Mouse (Mus musculus) lung, embryonic 14.5 days (tissue): ENCODE data around the gene Wfdc9. TPM values are rescaled to one million over a fixed set of nuclear protein-coding genes. Genes with fewer than 3 reads are reported as not detected.
A peak's percentile ranks its signal among the peaks of the same experiment; 100 is the strongest.

ENCODE experiments used
- ATAC-seq: fragments of 200-750 bp; cut with Nextera tagmentation; 2 replicates; pipeline ENCODE4 v1.8.0; 2017; ENCODE audit warnings: mild to moderate bottlenecking, moderate TSS enrichment, moderate library complexity; ENCODE audit not compliant: insufficient read depth
- DNase-seq: peaks from one replicate; pipeline ENCODE4 v3.0.0-alpha.2; 2015
- H3K27ac ChIP-seq: fragments of 300-500 bp; sonication (generic); 2 replicates; pipeline ENCODE4 v1.5.1; 2014; ENCODE audit warnings: low read depth, mild to moderate bottlenecking, moderate library complexity
- H3K27me3 ChIP-seq: fragments of 300-500 bp; sonication (generic); 2 replicates; pipeline ENCODE4 v1.6.1; 2014; ENCODE audit warnings: low read length, control low read depth; ENCODE audit not compliant: insufficient read depth
- H3K36me3 ChIP-seq: fragments of 300-500 bp; sonication (generic); 2 replicates; pipeline ENCODE4 v1.6.1; 2014; ENCODE audit warnings: control low read depth; ENCODE audit not compliant: insufficient read depth
- H3K4me1 ChIP-seq: fragments of 300-500 bp; sonication (generic); 2 replicates; pipeline ENCODE4 v1.6.1; 2014; ENCODE audit warnings: antibody characterized with exemption, control low read depth; ENCODE audit not compliant: insufficient read depth
- H3K4me2 ChIP-seq: fragments of 300-500 bp; sonication (generic); 2 replicates; pipeline ENCODE4 v1.6.1; 2014; ENCODE audit warnings: mild to moderate bottlenecking
- H3K4me3 ChIP-seq: fragments of 300-500 bp; sonication (generic); 2 replicates; pipeline ENCODE4 v1.5.1; 2014; ENCODE audit warnings: low read depth, low read length
- H3K9ac ChIP-seq: fragments of 300-500 bp; sonication (generic); 2 replicates; pipeline ENCODE4 v1.6.1; 2014
- H3K9me3 ChIP-seq: fragments of 300-500 bp; sonication (generic); 2 replicates; pipeline ENCODE4 v1.6.1; 2016; ENCODE audit warnings: low read depth, low read length, control low read depth
- CTCF ChIP-seq: IDR thresholded peaks from 2 replicates; pipeline ENCODE4 v1.5.1; 2016; ENCODE audit warnings: antibody characterized with exemption, low read depth
- WGBS: fragments of 180-500 bp; shearing (Covaris S2); extraction: QIAGEN DNeasy Blood & Tissue Kit; methylation state at CpG from one replicate; pipeline ENCODE4 v1.1.7; 2014; 5-methylcytosine and 5-hydroxymethylcytosine counted together
- polyA plus RNA-seq: library from polyadenylated mRNA; unstranded; fragments of >200 nt; fragmentation: Nextera tagmentation; extraction: Ambion mirVana; gene quantifications from 2 replicates; pipeline ENCODE4 v1.2.1, GENCODE M21; 2014

Gene Wfdc9
- polyA plus RNA-seq, 1 experiment from 2014 or later = not detected

DNA sequence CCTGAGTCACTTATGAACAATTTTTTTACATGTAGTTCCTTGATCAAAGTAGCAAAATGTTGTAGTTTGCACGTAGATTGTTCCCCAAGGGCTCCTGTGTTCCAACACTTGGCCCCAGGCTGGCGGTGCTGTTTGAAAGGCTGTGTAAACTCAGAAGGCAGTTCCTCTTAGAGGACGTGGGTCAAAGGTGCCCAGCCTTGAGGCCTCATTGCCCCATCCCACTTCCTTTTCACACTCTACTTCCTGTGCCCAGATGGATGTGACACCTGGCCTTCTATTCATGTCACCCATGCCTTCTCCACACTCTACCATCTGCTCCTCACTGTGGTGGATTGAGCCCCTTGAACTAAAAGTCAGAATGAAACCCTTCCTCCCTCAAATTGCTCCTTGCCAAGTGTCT is 23.5 kb upstream of the Wfdc9 start:
- Histone ChIP-seq H3K9ac (no peak overlapping the region), H3K36me3 (no peaks in the 10 kb centered on the region), H3K4me2 (no peak overlapping the region), H3K9me3 (no peaks in the 10 kb centered on the region), H3K4me1 (peaks cover 5% of the 10 kb centered on the region; the same call in 1 of the 2 replicates), H3K27ac (no peak overlapping the region), H3K27me3 (no peaks in the 10 kb centered on the region), H3K4me3 (no peak overlapping the region)
- ATAC-seq (no peak), DNase-seq (no peak)
- 19% methylated on average over 3 of the region's 3 CpGs for WGBS
- no peak for TF ChIP-seq CTCF

DNA sequence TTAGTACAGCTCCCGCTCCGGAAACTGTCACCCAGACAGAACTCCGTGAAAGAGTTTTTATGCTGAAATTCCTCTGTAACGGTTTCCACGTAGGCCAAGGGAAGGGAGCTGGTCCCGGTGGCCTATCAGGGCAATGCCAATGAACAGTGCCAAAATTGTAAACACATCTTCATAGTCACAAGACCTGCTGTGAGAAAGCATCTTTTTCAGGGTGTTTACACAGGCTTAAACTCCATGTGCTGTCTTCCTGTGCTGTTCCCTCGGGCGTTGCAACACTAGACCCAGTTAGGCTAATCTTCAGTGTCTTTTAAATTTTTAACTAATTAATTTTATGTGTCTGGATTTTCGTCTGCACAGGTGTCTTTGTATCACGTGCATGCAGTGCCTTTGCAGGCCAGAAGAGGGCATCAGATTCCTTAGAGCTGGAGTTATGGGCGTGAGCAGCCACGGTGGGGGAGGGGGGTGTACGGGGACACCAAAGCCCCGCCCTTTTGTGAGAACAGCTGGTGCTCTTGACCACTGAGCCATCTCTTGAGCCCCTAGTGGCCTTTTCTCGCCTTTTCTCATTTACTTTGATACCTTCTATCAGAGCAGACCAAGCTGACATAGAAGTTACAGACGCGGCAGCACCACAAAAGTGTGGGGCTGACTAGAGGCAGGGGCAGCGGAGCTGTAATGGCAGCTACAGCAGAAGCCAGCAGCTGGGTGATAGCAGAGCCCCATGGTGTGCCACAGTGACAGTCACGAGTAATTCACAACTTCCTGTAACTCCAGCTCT is 22.7 kb upstream of the Wfdc9 start:
- no peaks in the 10 kb centered on the region for H3K36me3 ChIP-seq
- WGBS = 18% methylated on average over 19 of the region's 19 CpGs
- ATAC-seq = peak; percentile 79; the same call in 1 of the 2 replicates

GRCm38 (mm10) chr2:164676916-164677685 is 20.7 kb upstream of the Wfdc9 start:
- Histone ChIP-seq H3K36me3 (no peaks in the 10 kb centered on the region), H3K4me1 (peaks cover 5% of the 10 kb centered on the region; the same call in 1 of the 2 replicates), H3K4me2 (no peak overlapping the region), H3K27ac (no peak overlapping the region), H3K9me3 (no peaks in the 10 kb centered on the region), H3K9ac (no peak overlapping the region), H3K4me3 (no peak overlapping the region), H3K27me3 (no peaks in the 10 kb centered on the region)
- DNase-seq (no peak), ATAC-seq (no peak)
- no peak for TF ChIP-seq CTCF
- WGBS = 63% methylated on average over 16 of the region's 16 CpGs

More for the DNA sequence above, 22.7 kb upstream of the Wfdc9 start:
- H3K4me1 ChIP-seq = peaks cover 5% of the 10 kb centered on the region; the same call in 1 of the 2 replicates
- no peaks in the 10 kb centered on the region for H3K9me3 ChIP-seq
- H3K27me3 ChIP-seq = no peaks in the 10 kb centered on the region
- H3K4me2 ChIP-seq = peak overlapping the region; percentile 55
- DNase-seq = peak; percentile 82
- H3K9ac ChIP-seq = no peak overlapping the region
- TF ChIP-seq CTCF = peak; percentile 86
- H3K27ac ChIP-seq = no peak overlapping the region
- peak overlapping the region; percentile 23 for H3K4me3 ChIP-seq

GRCm38 (mm10) chr2:164676103-164676502 is 19.7 kb upstream of the Wfdc9 start:
- no peak overlapping the region for H3K4me2 ChIP-seq
- no peak overlapping the region for H3K27ac ChIP-seq
- peaks cover 5% of the 10 kb centered on the region; the same call in 1 of the 2 replicates for H3K4me1 ChIP-seq
- no peak for ATAC-seq
- peak; percentile 25; the same call in 1 of the 2 replicates for TF ChIP-seq CTCF
- H3K4me3 ChIP-seq = no peak overlapping the region
- no peaks in the 10 kb centered on the region for H3K27me3 ChIP-seq
- no peak for DNase-seq
- no peaks in the 10 kb centered on the region for H3K36me3 ChIP-seq
- no peaks in the 10 kb centered on the region for H3K9me3 ChIP-seq
- no peak overlapping the region for H3K9ac ChIP-seq
- WGBS = 79% methylated on average over 7 of the region's 7 CpGs

DNA sequence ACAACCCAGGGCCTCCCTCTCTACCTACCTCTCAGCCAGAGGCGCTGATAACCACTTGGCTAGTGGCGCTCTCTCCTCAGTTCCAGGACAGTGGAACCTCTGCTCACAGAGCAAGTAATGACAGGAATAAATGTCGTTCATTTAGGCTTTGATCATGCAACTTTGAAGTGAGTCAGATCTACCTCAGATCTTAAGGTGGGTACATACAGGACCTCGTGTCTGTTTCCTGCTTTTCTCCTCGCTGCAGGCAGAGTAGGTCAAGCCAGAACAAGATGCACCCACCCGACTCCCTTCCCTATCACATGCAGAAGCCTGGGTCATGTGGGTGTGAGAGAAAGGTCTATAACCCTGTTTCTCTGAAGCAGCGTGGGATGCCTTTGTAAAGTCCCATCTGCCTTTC is 17.6 kb upstream of the Wfdc9 start, which contains the start of gene Wfdc11:
Gene Wfdc11 (minus strand): TSS at position 101 of the 400 bp plus-strand sequence.
- Histone ChIP-seq H3K27me3 (no peaks in the 10 kb centered on the region), H3K27ac (no peak within 1 kb of the TSS), H3K4me3 (no peak within 1 kb of the TSS), H3K9me3 (no peaks in the 10 kb centered on the region), H3K4me2 (no peak within 1 kb of the TSS), H3K36me3 (no peaks in the 10 kb centered on the region), H3K9ac (no peak within 1 kb of the TSS), H3K4me1 (peaks cover 5% of the 10 kb centered on the region; the same call in 1 of the 2 replicates)
- no peak for TF ChIP-seq CTCF
- no peak for DNase-seq
- no peak for ATAC-seq
- WGBS = 70% methylated on average over 7 of the region's 7 CpGs

DNA sequence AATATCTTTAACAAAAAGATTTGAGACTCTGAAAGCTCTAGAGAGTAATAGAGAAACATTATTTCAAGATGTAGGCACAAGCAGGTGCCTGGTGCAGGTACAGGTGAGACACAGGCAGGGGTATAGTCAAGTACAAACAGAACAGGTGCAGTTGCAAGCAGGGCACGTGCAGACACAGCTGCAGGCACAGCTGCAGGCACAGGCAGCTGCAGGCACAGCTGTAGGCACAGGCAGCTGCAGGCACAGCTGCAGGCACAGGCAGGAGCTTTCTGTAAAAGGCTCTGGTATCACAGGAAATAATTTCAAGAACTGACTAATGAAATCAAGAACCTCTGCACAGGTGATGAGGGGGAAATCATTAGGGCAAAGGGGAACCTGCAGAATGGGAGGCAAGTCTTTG is 14.6 kb upstream of the Wfdc9 start:
- Histone ChIP-seq H3K36me3 (no peaks in the 10 kb centered on the region), H3K27me3 (no peaks in the 10 kb centered on the region), H3K4me3 (no peak overlapping the region), H3K4me1 (no peaks in the 10 kb centered on the region), H3K9ac (no peak overlapping the region), H3K4me2 (no peak overlapping the region), H3K27ac (no peak overlapping the region), H3K9me3 (no peaks in the 10 kb centered on the region)
- ATAC-seq (no peak), DNase-seq (no peak)
- WGBS = 33% methylated on average over 1 of the region's 1 CpGs
- TF ChIP-seq CTCF = no peak

DNA sequence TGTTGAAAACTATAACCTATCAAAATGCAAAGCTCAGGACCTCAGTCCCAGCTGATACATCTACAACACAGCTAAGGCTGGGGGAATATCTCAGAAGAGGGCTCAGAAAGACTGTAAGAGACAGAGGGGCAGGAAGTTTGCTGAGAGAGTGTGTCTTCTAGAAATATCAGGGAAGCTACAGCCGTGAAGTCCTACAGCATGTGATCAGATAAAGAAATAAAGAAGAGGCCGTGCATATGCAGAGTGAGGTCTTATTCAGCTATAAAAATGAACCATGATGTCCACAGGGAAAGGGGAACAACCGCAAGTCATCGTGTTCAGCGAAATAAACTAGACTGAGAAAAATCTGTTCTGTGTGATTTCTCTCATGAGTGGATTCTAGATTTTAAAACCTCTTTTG is 13.9 kb upstream of the Wfdc9 start:
- 77% methylated on average over 5 of the region's 5 CpGs for WGBS
- no peak overlapping the region for H3K27ac ChIP-seq
- no peak for ATAC-seq

More for the DNA sequence above, 13.9 kb upstream of the Wfdc9 start:
- no peaks in the 10 kb centered on the region for H3K4me1 ChIP-seq
- no peak overlapping the region for H3K4me2 ChIP-seq
- no peaks in the 10 kb centered on the region for H3K36me3 ChIP-seq
- H3K27me3 ChIP-seq = no peaks in the 10 kb centered on the region
- DNase-seq = no peak
- no peak overlapping the region for H3K9ac ChIP-seq
- no peaks in the 10 kb centered on the region for H3K9me3 ChIP-seq
- TF ChIP-seq CTCF = no peak
- H3K4me3 ChIP-seq = no peak overlapping the region
